Mouse (Mus musculus): ENCODE results near the gene Tmem191c.

Tmem191c gene

GRCm38 (mm10) chr16:17329848-17330570 lies 54.1 kb downstream of the Tmem191c start:
- DNase-seq (ENCODE audit: low spot score), result no peak

DNA sequence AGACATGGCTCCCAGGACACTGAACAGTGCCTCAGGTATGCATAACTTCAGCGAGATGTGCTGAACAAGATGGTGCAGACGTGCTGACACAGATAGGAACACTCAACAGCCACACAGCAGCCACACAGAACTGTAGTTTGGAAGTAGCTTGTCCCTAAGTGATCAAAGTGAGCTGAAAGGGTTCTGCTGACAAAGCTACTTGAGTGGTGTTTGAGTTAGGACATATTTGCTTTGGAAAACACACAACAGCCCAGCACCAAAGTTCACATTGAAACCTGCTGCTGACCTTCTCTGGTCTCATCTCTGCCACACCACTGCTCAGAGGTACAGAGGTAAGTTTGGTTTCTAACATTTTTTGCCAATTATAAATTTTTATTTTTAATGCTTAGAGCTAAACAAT lies 55.2 kb downstream of the Tmem191c start, which contains the start of gene Serpind1:
Serpind1 (plus strand) TSS at position 256 of the 400 bp plus-strand sequence.
- DNase-seq (ENCODE audit: low spot score), result no peak

DNA sequence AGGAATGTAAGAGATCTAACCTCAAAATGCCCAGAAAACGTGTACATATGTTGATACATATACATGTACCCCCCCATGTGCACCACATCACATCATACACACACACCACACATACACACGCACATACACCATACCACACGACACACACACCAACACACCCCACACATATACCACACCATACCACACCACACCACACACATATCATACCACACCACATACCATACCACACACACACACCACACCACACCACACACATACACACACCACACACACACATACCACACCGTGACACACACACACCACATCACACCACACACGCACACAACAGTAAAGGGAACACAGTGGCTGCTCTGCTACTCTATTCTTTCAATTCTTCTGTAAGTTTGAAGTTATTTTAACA lies 56.0 kb downstream of the Tmem191c start:
- DNase-seq (ENCODE audit: low spot score), result no peak

Measured in retina, embryonic 14.5 days (tissue).